Mouse (Mus musculus): Measurements from ENCODE around the gene Egln3.

Egln3 gene

GRCm38 (mm10) chr12:54202765-54203655 is 650 bp downstream of the Egln3 start:
- DNase-seq (ENCODE audit: low spot score in 2 of 2), result peak; percentile 32 to 34

DNA sequence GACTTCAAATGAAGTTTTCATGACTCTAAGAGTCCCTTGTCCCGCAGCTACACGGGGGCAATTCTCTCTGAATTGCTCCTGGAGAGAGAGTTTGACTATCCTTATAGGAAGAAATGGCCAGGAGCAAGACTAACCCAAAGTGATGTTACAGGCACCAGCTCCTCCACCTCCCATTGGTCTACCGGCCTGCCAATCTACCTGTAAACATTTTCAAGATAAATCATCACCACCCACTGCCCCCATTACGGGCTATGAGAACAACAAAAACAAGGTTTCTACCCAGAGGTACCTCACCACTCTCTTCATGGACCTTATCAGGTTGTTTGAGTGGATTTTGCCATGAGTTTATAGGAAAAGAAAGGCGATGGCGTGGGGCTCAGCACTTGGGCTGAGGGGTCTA is 1.4 kb downstream of the Egln3 start:
- no peak for DNase-seq (ENCODE audit: low spot score in 2 of 2)

DNA sequence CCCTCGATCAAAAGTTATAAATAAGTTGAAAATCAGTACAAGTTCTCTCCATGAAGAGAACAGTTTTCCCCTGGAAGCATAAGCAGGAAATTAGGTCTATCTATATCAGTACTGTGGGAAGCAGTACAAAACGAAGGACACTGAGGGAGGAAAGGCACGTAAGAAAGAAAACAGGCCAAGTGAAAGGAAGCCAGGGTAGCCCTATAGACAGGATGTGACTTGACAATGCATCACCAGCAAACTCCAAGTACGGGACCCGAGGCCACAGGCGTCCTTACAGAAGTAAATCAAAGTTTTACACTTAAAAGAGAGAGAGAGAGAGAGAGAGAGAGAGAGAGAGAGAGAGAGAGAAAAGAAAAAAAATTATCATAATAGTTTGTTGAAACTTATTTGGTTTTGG is 2.8 kb downstream of the Egln3 start:
- DNase-seq (ENCODE audit: low spot score in 2 of 2), result no peak

DNA sequence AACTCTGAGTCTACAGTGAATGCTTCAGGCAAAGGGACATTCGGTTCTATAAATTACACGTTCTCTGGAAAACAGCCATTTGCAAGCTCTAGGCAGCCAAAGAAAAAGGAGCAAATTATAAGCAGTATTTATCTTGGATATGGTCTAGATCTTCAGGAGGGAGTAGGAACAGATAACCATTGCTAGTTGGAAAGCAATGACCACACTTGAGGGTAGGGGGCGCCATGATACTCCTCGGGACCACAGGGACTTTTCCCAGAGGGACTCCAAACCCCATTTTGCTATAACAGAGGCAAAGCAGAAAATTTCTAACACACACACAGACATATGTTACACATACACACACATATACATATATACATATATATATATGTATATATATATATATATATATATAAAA is 3.5 kb downstream of the Egln3 start:
- DNase-seq (ENCODE audit: low spot score in 2 of 2), result peak in 1 of 2 experiments; percentile 44

DNA sequence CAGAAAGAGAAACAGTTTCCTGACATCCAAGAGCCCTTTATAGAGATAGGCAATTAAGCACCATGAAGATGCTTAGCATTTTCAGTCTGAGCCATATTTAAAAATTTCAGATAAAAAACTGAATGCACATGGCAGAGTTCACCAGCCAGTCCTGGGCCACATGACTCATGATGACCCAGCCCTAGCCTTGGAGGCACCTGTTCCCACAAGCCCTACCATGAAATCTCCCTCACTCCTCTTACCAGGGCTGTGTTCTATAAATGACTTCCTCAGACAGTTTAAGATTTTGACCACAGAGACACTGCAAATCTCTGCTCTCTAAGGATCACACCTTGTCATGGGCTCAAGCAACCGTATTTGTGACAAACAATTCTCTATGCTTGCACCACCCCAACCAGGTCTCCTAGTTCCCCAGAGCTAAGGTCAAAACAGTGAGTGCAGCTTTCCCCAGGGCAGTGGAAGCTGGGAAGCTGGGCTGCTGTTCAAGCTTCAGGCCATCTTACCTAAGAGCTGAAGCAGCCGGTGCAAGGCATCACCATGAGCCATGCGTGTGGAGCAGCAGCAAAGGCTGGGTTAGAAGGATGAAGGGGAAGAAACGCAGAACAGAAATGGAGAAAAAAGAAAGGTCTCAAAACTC is 5.3 kb downstream of the Egln3 start:
- DNase-seq (ENCODE audit: low spot score in 2 of 2), result no peak

DNA sequence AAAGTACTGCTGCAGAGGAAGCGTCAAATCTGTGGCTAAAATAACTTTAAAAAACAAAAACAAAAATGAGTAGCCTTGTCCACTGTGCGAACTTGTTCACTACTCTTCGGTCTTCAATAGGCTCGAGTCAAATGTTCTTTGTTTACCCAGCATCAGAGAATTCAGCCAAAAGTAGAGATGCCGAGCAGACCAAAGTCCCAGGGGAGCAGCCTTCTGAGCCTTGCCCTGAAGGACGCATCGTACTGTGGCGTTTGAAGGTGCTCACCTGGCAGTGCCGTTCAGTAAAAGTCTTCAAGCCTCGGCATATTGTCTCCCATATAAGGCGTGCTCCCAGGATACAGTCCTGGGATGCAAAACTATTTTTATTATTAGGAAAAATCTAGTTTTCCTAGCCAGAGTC is 5.8 kb downstream of the Egln3 start:
- DNase-seq (ENCODE audit: low spot score in 2 of 2), result no peak

- DNase-seq (ENCODE audit: low spot score in 2 of 2), result peak; percentile 58 to 65
These were observed 6.3 kb downstream of the Egln3 start for GRCm38 (mm10) chr12:54197301-54197782.

DNA sequence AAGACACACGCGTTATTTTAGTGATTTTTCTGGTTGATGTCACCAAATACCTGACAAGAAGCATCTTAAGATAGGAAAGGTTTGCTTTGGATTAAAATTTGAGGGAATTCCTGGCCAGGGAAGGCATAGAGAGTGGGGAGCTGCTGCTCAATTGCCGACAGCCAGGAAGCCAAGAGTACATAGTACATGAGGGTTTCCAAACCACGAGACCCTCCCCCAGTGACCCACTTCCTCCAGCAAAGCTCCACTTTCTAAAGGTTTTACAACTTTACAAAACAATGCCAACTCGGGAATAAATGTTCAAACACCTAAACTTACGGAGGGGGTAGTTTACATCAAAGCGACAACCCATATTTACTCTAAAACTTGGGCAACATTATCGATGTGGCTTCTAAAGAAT is 6.8 kb downstream of the Egln3 start:
- no peak for DNase-seq (ENCODE audit: low spot score in 2 of 2)

- DNase-seq (ENCODE audit: low spot score in 2 of 2), result no peak
These were observed 9.5 kb downstream of the Egln3 start for GRCm38 (mm10) chr12:54194159-54194558.

DNA sequence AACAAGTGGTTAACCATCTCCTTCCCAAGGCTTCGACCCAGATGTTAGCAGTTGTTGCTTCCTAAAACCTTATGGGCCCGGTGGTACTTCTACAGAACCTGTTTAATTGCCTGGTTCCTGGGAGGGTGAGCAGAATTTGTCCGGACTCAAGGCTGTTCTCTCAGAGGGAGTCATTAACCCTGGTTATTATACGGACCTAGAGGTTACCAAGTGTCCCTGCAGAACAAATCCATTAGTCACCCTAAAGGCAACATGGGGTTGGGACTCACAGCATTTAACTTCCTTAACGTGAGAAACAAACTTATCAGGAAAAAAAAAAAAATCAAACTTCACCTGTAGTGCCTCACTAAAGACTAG is 11.4 kb downstream of the Egln3 start:
- no peak for DNase-seq (ENCODE audit: low spot score in 2 of 2)

- DNase-seq (ENCODE audit: low spot score in 2 of 2), result peak; percentile 91
These were observed 11.9 kb downstream of the Egln3 start for GRCm38 (mm10) chr12:54191608-54192304.

DNA sequence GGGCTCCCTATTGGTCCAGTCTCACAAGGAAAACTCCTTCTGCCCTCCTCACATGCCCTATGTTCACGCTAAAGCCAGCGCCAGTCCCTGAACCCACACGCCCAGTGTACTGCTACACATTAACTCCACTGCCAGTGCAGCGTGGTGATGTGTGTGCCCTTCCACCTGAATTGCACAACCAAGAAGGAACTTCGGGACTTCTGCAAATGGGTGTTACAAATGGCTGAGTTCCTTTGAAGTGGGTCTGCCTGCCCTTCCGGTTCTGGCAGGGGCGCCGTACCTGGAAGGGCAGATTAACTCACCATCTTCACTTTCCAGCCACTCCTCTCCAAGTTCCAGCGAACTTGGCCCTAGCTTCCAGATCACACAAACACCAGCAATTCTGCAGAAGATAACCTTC is 12.5 kb downstream of the Egln3 start:
- DNase-seq (ENCODE audit: low spot score in 2 of 2), result no peak

DNA sequence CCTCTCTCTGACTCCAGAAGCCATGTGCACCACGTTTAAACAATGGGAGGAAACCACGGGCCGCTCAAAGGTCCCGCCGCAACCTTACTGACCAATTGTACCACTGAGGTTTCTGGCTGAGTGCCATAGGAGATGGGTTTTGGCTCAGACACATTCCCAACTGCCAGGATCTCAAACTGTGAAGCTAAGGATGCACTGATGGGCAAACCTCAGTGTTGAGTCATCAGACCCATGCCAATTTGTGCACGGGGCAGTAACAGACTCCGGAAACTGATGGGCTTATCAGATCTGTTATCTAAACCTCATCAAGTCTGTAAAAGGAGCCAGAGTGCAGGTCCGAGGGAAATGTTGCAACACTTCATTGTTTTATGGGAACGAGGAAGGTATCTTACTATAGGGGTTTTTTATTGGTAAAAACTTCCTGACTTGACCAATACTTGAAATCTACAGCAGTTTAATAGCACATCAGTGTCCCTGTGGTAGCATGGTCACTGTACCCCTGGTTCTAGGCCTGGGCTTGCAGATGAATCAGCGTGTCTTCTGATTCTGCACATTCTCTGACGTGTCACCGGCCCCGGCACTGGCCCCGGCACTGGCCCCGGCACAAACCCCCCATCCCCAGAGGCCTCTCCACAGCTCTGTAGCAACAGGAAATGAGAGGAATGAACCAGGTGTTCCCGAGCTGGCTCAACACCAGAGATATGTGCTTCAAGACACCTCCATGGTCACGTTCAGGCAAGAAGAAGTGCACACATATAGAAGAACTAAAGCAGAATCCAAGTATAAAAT is 15.7 kb downstream of the Egln3 start:
- no peak for DNase-seq (ENCODE audit: low spot score in 2 of 2)

DNA sequence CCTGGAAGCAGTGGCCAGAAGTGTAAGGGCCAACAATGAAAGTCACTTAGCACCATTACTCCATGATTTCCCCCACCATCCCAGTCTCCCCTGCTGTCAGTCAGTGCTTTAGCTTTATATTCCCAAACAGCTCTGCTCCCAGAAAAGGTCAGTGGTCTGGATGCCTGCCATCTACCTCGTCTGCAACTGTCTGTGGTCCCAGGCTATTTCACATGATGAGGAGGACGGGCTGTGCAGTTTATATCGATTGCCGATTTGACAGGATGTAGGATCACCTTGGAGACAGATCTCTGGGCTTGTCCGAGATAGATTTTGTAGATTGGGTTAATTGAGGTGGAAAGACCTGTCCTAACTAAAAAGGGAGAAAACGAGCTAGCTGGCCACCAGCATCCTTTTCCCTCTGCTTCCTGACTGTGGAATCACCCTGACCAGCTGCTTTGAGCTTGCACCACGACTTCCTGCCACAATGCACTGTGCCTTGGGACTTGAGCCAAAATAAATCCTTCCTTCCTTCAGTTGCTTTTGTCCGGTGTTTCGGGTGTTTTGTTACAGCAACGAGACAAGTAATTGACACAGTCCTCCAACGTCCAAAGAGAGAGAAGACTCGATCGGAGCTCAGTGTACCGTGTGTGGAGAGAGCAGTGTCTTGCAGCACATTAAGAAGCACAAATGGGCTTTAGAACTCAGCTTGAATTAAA is 16.6 kb downstream of the Egln3 start:
- DNase-seq (ENCODE audit: low spot score in 2 of 2), result no peak

DNA sequence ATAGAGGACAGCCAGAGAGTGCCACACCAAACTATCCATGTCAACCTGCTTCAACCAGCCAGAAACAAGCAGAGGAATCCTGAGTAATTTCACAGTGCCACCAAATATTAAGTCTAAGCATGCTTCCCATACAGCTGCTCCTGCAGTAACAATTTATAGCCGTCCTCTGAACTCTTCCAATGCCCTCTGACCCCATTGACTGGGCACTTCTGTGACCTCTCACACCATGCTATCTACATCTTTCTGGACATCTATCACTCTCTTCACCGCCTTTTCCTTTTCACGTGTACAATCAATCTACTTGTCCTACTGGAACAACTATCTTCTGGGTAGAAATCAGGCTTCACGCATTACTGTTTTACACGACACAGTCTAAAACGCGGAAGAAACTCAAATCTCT is 19.4 kb downstream of the Egln3 start:
- no peak for DNase-seq (ENCODE audit: low spot score in 2 of 2)

- no peak for DNase-seq (ENCODE audit: low spot score in 2 of 2)
These were observed 25.3 kb downstream of the Egln3 start for GRCm38 (mm10) chr12:54178323-54178722.

GRCm38 (mm10) chr12:54168786-54169185 is 34.9 kb downstream of the Egln3 start:
- DNase-seq (ENCODE audit: low spot score in 2 of 2), result no peak

- DNase-seq (ENCODE audit: low spot score in 2 of 2), result no peak
These were observed 35.9 kb downstream of the Egln3 start for GRCm38 (mm10) chr12:54167737-54168136.

DNA sequence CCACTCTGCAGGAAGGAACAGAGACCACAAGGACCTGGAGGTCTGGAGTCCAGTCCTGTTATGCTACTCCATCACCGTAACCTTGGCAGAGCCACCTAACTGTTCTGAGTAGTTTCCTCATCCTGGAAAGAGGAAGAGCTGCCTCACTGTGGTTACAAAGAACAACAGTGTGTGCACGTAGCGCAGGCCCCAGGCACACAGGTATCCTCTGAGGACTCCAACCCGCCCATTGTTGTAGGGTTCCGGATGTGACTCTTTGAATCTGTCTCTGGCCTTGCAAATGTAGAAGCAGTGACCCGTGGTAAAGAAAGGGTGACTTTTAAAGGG is 39.0 kb downstream of the Egln3 start:
- DNase-seq (ENCODE audit: low spot score in 2 of 2), result no peak

- no peak for DNase-seq (ENCODE audit: low spot score in 2 of 2)
These were observed 39.5 kb downstream of the Egln3 start for GRCm38 (mm10) chr12:54164040-54164723.

DNA sequence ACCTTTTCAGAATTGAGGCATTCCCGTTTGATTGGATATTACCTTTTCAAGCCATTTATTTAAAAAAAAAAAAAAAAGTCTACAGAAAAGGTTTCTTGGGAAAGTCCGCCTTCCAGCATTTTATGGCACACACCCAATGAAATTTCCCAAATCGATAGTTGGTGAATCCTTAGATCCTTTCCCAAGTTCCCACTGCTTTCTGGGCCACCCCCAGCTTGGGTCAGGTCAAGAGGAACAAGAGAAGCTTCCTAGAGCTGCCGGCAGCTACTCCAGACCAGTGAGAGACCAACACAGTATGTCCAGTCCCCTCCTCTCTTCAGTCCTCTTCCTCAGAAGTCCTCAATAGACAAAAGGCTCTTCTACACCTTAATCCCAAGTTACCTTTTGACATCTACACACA is 40.5 kb downstream of the Egln3 start:
- no peak for DNase-seq (ENCODE audit: low spot score in 2 of 2)
